Mouse (Mus musculus) stomach, postnatal 0 days (tissue): ENCODE data around the gene Immp2l.

Source experiments
- CTCF ChIP-seq: IDR thresholded peaks from 2 replicates; pipeline ENCODE4 v1.5.1; 2016; ENCODE audit warnings: antibody characterized with exemption, low read depth, mild to moderate bottlenecking, moderate library complexity
- EP300 ChIP-seq: optimal IDR thresholded peaks from 2 replicates; pipeline ENCODE3; 2016; ENCODE audit warnings: antibody characterized with exemption

DNA sequence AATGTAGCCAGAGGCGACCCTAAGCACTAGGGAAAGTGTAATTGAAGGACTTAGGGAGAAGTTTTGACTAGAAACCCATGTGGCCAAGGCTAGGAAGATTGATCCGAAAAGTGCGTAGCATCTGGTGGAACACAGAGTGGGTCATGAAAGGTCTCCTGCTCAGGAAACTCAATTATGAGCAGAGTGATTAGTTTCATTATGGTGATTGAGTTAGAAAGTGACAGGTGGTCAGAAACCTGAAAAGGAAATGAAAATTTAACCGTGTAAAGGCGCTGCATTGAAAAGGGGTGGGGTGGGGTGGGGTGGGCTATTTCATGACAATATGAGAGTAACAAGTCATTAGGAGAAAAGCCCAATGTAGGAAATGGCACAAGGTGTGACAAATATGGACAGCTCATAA lies 15.9 kb downstream of the Immp2l start:
- TF ChIP-seq CTCF (no peak), EP300 (no peak)
